Mouse (Mus musculus) activated CD4-positive, CD25-positive, alpha-beta regulatory T cell, adult 4 months (primary cell): Measurements from ENCODE around the gene Mrvi1. TPM values are rescaled to one million over a fixed set of nuclear protein-coding genes. Genes with fewer than 3 reads are reported as not detected.

Experiments
- ATAC-seq: one replicate; pipeline ENCODE4 v1.8.0; 2017
- polyA plus RNA-seq, 2 experiments: library from polyadenylated mRNA; unstranded; fragments of 100-300 nt; shearing (Covaris generic); gene quantifications; one replicate each; pipeline ENCODE4 v1.2.1; 2017

The Mrvi1 gene
- polyA plus RNA-seq, 2 experiments from 2014 or later: 0.66 to 0.93 TPM

DNA sequence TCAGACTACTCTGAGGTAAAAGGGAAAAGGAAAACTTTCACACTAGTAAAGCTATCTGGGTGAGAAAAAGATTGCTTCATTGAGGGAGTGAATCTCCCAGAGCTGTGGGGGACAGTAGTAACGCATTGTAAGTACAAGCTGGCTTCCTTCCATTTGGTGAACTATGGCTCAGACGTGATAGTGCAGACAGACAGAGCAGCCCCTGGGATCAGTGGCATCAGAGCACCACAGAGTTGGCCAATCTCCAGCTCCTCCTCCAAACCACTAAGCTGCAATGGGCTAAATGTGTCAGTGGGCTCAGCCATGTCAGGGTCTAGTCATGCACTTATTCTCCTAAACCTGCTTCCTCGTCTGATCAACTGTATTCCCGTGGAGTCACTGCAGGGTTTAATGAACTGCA, 158.7 kb downstream of the Mrvi1 start:
- ATAC-seq: no peak

GRCm38 (mm10) chr7:110823076-110823475, 159.2 kb downstream of the Mrvi1 start:
- no peak for ATAC-seq

DNA sequence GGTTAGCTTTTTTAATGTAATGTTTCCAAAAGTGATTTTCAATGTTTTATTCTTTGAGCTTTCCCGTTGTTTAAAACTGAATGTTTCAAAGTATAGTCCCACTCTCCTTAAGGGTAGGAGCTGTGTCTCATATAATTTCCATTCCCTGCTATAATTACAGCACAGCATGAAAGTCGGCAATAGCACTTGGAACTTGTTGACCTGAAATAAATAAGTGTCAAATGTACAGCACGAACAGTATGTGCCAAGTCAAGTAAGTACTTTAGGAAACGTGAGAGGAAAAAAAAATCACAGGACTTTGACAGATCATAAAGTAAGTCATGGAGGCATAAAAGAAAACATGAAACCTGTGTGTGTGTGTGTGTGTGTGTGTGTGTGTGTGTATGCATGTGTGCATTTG, 160.2 kb downstream of the Mrvi1 start:
- no peak for ATAC-seq

GRCm38 (mm10) chr7:110821653-110822052, 160.6 kb downstream of the Mrvi1 start:
- ATAC-seq: no peak

DNA sequence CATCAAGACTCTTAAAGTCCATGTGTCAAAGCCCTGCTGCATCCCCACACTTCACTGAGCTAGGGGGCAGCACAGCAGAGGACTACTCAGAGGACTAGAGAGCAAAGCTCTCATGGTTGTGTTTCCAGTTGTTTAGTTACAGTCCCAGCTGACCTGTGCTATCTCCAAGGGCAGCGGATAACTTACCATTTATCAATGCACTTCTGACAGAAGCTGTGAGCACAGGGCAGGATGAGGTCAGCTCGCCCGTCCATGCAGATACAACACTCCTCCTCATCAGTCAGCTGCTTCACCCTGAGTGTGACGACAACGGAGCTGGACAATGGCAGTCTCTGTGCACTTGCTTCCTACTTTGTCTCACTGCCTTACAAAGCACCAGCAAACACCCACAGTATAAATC, 161.2 kb downstream of the Mrvi1 start:
- no peak for ATAC-seq

GRCm38 (mm10) chr7:110818787-110819350, 163.4 kb downstream of the Mrvi1 start:
- no peak for ATAC-seq

Other genes starting within 250 kb of the Mrvi1 start
- 1 to 10 TPM; 3.7 to 3.9 TPM for gene Ampd3, start 214.3 kb downstream of the Mrvi1 start, polyA plus RNA-seq
- 10 to 100 TPM; 14.8 to 17.6 TPM for gene Rnf141, start 138.0 kb downstream of the Mrvi1 start, polyA plus RNA-seq
- not detected for gene Lyve1, start 119.2 kb downstream of the Mrvi1 start, polyA plus RNA-seq
- 10 to 100 TPM; 31.5 to 34.1 TPM for gene Ctr9, start 46.5 kb upstream of the Mrvi1 start, polyA plus RNA-seq
- 100 to 1,000 TPM; 799 to 823 TPM for gene Eif4g2, start 100.6 kb upstream of the Mrvi1 start, polyA plus RNA-seq